Mouse (Mus musculus) kidney, adult 9 months (tissue): Measurements from ENCODE around the gene Pi4ka.
"Not testable (repeated sequence)": the region's sequence is repeated elsewhere in the genome, so short reads cannot be mapped to it uniquely, and the experiment has no call there.

Source experiments
- DNase-seq: peaks from one replicate; pipeline ENCODE4 v3.0.0; 2022

Gene Pi4ka

DNA sequence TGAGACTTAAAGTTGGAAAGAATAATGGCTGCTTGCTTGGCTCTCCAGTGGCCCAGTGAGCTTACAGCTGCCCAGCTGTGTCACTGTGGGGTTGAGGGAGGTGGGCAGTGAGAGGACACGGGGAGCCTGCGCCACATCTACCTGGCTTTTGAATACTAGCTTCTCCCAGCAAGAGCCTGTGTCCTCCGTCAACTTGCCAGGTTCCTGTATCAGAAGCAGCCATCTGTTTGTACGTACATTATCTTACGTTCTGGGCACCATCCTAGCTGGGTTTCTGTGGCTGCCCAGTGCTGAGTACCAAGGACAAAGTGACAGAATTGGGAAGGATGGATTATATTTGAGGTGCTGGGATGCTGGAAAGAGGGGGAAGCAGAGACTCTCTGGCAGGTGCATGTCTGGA, 136.2 kb downstream of the Pi4ka start:
- no peak for DNase-seq

DNA sequence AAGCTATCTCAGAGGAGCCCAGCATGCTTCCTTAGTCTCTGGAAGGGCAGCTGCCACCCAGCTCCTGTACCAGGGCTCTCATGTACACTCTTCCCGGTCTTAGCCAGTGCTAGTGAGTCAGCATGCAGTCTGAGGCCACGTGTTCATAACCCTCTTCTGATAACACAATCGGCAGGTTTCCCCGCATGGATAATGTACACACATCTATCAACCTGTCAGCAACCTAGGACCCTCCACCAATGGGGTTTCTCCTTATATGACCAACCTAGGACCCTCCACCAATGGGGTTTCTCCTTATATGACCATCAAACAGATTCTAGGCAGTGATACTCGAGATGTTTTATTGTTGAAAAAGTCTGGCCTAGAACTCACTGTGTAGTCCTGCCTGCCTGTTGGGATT, 138.2 kb downstream of the Pi4ka start:
- DNase-seq = no peak

DNA sequence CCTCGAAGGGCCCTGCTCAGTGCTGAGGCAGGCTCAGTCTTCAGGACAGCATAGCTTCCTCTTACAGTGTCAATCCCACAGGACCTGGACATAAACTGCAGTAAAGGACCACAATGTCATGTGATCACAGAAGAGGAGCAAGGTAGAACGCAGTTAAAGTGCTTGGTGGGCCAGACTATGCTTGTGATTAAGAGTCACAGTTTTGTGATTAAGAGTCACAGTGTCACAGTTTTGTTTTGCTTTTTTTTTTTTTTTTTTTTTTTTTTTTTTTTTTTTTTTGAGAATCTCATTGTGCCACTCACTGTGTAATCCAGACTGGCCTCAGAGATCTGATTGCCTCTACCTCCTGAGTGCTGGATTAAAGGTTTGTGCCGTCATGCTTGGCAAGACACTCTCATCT, 140.0 kb downstream of the Pi4ka start:
- DNase-seq = no peak

DNA sequence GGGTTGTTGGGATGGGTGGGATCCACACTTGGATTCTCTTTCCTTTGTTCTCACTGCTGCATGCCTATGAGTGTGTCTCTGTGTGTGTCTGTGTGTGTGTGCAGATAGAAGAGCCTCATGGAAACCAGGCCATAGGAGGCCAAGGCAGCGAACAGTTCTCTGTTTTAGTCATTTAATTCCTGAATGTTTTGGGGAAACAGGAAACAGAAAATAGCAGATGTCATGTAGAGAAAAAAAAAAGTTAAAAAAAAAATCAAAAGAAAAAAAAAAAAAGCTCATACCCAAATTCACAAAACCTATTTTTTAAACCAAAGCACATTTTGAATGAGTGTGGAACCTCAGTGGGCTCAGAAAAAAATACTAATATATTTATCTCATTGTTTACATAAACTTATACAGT, 144.8 kb downstream of the Pi4ka start:
- DNase-seq = no peak

DNA sequence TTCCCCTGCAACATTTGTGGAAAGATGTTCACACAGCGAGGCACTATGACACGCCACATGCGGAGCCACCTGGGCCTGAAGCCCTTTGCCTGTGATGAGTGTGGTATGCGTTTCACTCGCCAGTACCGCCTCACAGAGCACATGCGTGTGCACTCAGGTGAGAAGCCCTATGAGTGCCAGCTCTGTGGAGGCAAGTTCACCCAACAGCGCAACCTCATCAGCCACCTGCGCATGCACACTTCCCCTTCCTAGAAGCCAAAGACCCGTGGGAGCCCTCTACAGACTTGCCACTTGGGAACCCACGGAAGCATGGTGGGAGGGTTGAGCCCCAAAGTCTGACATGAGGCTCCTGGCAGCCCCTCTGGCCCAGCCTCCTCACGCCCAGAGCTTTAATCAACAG, 147.2 kb downstream of the Pi4ka start:
- DNase-seq = no peak

DNA sequence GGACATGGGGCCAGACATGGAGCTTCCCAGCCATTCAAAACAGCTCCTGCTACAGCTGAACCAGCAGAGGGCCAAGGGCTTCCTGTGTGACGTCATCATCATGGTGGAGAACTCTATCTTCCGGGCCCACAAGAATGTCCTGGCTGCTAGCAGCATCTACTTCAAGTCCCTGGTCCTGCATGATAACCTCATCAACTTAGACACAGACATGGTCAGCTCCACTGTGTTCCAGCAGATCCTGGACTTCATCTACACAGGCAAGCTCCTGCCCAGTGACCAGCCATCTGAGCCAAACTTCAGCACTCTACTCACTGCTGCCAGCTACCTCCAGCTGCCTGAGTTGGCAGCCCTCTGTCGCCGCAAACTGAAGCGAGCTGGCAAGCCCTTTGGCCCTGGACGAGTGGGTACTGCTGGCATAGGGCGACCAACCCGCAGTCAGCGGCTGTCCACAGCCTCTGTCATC, 148.7 kb downstream of the Pi4ka start:
- no peak for DNase-seq

DNA sequence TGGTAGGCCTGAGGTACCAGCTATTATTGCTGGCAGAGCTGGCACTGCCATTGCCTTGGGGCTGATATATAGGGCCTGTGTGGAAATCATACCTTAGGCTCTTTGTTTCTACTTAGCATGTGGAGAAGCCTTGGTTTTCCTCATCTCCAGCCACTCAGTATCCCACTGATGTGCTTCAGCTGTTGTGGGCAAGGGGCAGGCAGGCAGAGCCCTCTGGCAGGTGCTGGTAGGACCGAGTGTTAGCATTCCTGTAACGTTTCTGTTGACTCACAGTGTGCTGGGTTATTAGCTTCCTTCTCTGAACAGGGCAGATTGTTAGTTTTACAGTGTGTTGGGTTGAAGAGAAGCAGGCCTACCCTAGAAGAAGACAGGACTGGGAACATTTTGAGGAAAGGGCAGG, 150.8 kb downstream of the Pi4ka start:
- DNase-seq = no peak

DNA sequence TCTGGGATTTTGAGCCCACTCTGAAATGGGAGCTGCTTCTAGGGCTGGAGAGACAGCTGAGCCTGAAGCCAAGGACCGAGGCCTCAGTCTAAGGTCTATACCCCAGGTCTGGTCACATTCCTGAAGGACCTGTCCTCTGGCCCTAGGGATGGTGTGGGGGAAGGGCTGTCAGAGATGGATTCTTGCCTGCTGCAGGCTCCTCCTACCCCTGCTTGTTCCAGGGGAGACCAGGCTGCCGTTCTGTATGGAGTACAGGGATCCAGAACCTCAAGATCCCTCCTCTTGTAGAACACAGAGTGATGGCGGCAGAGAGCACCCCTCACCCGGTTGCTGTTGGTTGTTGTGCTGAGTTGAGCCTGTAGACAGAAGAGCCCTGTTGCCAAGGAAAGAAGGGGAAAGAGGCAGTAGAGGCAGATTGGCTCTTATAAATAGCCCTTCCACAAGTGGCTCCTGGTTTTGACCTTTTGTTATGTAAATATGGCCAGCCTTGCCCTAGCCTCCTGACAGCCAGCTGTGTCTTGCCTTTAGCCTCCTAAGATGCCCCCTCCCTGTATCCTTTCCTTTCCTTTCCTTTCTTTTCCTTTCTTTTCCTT, 152.0 kb downstream of the Pi4ka start:
- no peak for DNase-seq

DNA sequence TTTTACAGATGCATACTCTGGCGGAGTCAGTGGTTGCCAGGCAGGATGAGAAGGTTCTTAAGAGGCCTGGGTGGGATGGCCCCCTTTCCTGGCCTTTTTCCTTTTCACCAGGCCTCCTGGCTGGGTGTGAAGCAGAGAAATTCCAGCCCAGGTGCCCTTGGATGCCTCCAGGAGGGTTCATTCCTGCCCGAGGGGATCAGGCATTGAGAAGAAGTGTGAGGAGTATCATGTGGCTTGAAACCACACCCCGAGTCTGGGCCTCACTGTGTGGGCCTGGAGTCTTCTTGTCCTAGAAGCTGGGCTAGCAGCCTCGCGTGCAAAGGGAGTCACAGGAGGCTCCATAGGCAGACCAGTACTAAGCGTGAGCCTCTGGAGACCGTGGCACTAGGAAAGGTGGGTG, 153.3 kb downstream of the Pi4ka start:
- no peak for DNase-seq

DNA sequence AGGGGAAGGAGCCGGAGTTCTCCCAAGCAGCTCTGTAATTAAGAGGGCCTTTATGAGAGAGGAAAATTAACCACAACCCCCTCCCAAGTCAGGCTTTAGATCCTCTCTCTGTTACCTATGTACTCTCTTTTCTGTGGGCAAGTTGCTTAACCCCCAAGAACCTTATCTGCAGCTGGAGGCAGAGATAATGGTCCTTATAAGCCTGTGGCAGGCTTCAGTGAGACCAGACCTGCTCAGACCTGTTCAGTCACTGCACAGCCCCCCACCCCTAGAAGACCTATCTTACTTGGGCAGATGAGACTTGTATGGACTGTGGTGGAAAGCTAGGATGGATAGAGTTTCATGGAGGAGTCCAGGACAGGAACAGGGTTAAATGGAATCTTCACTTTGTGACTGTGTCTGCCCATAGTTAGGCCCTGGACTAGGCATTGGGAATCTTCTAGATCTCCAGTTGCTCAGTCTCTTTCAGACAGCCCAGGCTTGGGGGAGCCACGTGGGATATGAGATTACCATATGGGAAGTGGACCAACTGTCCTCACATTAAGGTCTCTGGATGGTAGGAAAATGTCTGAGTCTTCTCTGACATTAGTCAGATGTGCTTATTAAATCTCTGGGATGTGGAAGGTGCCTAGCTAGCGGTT, 153.9 kb downstream of the Pi4ka start:
- no peak for DNase-seq

DNA sequence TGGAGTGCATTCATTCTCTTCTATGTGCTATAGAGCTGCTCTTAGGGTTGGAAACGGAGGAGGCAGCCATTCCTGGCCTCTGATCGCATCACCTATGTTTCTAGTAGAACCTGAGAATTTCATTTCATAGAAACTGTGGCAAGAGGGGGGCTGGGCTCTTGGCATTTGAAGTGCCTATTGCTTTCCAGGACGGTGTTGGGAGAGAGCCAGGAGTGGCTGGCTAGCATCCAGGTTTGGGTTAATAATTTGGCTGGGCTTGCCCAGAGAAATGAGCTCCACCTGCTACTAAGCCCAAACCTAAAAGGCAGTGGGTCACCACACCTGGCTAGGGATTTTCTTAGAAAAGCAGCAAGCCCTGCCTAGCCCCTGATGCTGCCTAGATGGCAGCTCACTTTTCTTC, 154.6 kb downstream of the Pi4ka start:
- peak; percentile 97 for DNase-seq

DNA sequence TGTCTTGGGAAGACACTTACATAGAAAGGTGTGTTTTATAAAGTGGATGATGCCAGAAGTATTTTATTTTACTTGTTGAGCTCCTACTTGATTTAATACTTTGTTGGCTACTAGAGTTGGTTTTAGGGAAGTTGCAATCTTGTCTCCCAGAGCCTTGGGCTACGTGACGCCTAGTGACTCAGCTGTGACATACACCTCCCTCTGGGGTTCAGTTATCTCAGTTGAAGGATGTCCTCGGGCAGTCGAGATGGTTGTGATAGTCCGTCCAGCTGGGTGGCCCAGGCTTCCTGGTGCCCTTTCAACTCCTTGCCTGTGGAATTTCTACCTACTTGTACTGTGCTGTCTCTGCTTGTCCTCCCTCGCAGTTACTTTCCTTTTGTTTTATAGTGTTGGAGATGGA, 157.0 kb downstream of the Pi4ka start:
- DNase-seq = no peak

DNA sequence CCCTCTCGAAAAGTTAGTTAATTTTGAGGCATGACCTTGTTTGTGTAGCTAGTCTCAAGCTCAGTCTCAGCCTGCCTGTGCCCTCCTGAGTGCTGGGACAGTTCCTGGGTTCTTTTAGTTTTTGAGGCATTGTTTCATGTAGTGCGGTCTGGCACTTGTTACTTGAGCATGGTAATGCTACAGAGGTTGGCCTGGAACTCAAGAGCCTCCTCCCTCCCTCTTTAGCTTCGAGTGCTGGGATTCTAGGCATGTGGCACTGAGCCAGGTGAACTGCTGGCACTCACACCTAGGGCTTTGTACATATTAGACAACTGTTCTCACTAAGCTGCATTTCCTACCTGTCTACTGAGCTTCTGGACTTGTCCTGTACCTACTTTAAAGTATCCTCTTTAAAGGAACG, 158.4 kb downstream of the Pi4ka start:
- peak; percentile 77 for DNase-seq

DNA sequence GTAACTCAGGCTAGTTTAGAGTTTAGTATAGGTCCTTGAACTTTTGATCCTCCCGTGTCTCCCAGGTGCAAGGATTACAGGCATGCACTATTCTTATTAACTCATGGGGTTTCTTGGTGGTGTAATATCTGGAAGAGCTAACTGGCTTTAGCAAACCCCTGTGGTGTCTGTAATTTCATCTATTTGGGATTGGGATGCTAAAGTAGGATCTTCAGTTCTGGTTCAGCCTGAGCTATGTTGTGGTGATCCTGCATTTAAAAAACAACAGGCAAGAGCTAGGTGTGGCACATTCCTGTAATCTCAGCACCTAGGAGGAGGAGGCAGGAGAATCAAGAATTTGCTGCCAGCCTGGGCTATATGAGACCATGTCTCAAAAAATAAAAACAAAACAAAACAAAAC, 161.1 kb downstream of the Pi4ka start:
- DNase-seq = no peak

DNA sequence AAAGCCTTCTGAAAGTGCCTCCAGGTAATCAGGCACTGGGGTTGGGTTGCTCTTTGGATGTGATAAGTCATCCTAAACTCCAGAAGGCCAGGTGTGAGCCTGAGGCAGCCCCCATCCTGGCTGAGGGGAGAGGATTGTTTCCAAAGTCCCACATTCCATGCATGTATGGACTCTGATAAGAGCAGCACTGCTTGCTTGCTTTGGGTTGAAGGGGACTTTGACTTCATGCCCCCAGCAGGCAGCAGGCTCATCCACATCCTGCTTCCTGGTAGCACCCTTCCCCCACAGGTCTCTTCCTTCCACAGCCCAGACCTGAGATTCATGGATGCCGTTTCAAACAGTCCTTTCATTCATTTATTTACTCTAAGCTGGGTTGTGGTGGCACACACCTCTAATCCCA, 162.4 kb downstream of the Pi4ka start:
- DNase-seq = no peak

DNA sequence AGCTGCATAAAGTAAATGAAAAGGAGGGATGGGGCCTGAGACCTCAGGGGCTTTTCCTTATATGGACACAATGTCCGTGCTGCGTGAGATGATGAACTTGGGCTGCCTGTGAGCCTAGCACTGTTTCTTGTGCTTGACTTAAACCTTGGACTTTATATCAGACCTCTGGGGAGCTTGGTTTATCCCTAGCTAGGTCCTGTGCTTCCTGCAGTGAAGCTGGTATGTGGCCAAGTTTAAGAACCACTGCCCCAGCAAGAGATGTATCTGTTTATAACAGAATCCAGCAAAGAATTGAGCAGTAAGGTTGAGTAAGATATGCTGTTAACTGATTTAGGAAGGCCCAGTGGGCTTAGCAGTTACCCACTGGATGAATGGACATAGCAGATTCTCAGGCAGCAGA, 166.7 kb downstream of the Pi4ka start:
- peak; percentile 61 for DNase-seq

DNA sequence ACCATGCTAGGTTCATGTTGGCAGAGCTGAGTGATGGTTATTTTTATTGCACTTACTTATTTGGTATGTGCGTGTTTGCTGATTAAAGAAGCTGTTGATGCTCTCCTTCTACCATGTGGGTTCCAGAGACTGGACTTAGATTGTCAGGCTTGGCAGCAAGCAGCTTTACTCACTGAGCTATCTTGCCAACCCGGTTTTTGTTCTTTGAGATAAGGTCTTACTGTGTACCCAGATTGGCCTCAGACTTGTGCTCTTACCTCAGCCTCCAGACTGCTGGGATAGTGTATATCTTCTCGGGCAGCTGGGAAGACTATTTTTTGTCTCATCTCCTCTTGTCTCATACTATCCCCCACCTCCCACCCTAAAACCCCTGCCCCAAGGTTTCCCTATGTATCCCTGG, 168.5 kb downstream of the Pi4ka start:
- DNase-seq = no peak

DNA sequence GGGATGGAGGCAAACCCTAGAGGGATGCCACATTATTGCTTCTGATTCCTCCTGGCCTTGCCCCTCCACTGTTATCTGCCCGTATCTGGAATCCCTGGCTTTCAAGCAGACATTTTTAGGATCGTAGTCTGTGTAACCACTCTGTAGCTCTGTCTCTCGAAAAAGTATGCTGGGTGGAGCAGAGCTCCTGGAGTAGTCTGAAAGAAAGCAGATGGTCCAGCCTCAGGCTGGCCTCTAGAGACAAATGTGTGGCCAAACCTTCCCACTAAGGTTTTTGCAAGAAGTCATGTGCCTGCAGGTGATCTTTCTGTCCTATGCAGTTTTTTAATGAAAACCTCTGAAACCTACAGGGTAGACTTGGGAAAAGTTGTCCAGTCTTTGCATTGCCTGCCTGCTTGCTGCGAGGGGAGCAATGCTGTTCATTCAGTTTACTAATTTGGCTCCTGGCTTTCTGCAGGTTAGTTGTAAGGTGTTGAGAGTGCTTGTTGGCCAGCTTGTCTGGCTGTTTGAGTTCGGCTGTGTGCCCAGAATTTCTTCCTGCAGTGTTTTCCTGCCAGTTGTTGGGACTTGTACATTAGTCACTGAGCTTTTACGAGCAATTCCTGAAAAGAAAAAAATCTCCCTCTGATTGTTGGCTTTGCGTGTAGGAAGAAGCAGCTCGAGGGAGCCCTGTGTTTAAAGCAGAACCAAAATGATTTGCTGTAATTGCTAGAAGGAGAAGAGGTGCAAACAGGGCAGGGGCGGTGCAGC, 171.0 kb downstream of the Pi4ka start:
- peak; percentile 67 for DNase-seq

DNA sequence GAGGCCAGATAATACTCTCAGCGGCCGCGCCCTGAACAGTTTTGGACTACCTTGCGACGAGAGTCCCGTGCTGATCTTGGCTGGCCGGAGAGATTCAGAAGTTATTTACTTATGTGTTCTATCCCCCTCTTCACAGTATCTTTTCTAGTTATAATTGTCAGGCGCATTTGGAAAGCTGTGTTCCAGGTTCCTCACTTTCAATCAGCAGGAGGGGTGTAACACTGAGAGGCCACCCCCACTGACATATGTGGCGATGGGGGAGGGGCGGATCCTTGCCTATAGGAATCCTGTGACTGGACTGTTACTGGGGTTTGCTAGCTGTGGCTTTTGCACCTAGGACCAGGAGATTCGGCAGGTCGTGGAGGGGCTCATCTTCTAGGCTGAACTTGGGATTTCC, 171.6 kb downstream of the Pi4ka start:
- peak; percentile 22 for DNase-seq

DNA sequence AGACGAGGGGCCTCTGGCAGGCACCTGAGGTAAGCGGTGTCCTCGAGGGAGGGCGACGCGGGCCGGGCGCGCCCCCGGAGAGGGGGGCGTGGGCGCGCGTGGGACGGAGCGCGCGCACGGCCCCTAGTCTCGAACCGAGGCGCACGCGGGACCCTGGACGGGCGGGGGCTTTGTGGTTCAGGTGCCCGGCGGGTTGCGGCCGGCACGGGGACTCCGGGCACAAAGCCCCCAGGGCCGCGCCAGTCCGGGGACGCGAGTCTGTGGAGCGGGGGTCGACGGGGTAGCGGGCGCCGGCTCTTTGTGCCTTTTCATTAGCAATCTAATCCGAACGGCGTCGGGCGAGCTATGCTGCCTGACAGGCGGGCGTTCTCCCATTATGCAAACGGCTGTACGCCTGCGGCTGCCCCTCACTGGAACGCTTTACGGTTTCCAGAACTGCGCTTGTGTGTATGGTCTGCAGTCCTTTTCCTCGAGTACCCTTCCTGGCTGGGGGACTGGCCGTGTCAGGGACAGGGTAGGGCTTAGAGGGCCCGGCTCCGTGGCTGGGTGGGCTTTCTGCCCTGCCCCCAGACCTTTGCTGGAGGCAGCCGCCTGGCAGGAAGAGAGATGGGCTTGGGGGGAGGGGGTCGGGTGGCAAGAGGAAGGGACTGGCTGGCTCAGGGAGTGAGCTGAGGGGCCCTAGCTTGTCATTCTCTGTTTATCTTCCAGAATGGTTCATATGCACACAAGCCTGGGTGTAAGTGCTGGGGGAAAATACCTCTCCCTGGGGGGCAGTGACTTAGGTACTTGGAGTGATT, 172.2 kb downstream of the Pi4ka start:
- DNase-seq = peak; percentile 27

DNA sequence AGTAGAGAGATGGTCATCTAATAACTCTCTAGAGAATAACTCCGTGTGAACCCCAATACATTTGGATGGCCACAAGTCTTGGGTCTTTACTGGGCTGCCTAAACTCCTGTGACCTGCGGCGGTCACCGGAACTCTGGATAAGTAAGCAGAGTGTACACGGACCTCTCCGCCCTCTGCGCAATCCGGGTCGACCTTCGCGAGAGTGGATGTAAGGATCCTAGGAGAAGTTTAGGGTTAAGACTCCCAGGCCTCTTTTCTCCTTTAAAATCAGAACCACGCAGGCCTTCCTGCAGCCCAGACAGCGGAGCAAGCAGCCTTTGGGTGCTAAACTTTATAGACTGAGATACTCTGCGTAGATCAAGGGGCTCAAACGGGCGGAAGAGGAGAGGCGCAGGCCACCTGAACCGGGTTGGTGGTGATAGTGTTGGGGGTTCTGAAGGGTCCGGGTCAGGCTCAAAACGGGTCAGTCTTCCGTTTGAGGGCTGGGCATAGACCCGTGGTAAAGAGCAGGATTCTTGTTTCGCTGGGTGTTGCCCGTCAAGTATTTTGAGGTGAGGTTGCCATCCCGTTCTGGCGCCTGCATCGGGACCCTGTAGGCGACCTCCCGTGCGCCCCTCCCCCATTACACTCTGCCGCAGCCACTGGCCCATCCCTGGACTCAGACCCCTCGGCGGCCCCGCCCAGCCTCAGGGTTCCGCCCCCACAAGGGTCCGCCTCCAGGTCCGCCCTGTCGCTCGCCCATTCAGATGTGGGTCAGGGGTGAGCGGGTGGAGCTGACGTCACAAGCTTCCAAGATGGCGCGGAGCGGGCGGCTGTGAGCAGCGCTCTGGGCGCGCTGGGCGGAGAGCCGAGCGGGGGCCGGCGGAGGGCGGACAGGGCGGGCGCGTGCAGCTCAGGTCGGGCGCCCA, 173.1 kb downstream of the Pi4ka start, which contains the start of gene Hic2:
Gene Hic2 (plus strand): TSS at position 779 of the 908 bp plus-strand sequence.
- peak; percentile 97 for DNase-seq

DNA sequence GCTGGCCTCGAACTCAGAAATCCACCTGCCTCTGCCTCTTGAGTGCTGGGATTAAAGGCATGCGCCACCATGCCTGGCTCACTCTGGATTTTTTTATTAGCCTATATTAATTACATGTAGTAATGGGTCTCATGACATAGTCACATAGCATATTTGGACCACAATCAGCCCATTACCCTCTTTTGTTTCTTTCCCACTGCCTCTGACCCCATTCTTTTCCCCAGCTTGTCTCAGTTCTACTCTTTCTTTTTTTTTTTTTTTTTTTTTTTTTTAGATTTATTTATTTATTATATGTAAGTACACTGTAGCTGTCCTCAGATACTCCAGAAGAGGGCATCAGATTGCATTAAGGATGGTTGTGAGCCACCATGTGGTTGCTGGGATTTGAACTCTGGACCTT, 174.6 kb downstream of the Pi4ka start:
- not testable (repeated sequence) for DNase-seq
